Mouse (Mus musculus): Measurements from ENCODE around the gene Tnfrsf13c. TPM values are rescaled to one million over a fixed set of nuclear protein-coding genes. Genes with fewer than 3 reads are reported as not detected.
A peak's percentile ranks its signal among the peaks of the same experiment; 100 is the strongest.

The Tnfrsf13c gene
- 0.15 and 0.22 TPM in 2 replicates for polyA plus RNA-seq (2015; fragmentation: Nextera tagmentation; extraction: Ambion mirVana)

DNA sequence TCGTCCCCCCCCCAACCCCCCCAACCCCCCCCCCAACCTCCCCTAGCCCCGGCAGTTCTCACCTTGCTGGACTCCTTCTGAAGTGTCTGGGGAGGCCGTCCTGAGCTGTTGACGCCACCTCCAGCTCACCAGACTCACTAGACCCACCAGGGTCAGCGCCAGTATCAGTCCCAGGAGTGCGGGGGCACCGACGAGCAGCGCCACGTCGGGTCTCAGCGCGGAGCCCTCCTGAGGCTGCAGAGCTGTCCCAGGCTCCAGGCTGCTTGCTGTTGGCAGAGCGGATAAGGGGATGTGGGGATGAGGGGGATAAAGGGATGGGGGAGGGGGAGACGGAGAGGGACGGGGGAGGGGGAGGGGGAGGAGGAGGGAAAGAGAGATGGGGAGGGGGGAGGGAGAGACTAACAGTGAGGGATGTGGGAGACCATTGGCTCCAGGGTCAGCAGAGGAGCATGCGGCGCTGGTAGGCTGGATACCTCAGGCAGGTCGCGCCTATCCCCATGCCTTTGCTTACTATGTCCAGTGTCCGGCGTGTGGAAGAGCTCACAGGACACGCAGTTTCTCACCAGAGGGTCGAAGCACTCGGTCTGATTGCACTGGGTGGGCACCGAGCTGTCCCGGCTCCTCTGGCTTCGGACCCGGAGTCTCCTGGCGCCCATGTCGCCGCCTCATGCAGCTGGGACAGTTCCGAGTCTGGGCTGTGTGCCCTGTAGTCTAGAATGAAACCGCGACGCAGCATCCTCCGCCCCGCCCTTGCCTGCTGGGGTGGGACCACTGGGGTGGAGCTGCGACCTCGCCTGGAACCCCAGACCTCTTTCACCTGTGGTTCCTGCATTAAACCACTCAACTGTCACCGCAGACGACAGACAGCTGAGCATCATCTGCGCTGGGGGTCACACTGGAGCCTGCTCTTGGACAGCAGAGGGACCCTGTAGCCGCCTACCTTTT lies at the start of gene Tnfrsf13c:
Gene Tnfrsf13c (minus strand): TSS at position 713 of the 945 bp plus-strand sequence.
- H3K27me3 ChIP-seq, result peaks cover 23% of the 10 kb centered on the region
- 3% methylated on average over 44 of the region's 44 CpGs for WGBS
- H3K4me2 ChIP-seq, result peak within 1 kb of the TSS; percentile 70
- H3K4me1 ChIP-seq, result peaks cover 28% of the 10 kb centered on the region
- H3K9me3 ChIP-seq (replicated peaks), result no peaks in the 10 kb centered on the region
- ATAC-seq, result peak; percentile 51; the same call in 1 of the 2 replicates
- H3K36me3 ChIP-seq (ENCODE audit: poor library complexity, severe bottlenecking), result no peaks in the 10 kb centered on the region
- H3K27ac ChIP-seq, result no peak within 1 kb of the TSS
- H3K9ac ChIP-seq, result peak within 1 kb of the TSS; percentile 62
- H3K4me3 ChIP-seq, result peak within 1 kb of the TSS; percentile 37

DNA sequence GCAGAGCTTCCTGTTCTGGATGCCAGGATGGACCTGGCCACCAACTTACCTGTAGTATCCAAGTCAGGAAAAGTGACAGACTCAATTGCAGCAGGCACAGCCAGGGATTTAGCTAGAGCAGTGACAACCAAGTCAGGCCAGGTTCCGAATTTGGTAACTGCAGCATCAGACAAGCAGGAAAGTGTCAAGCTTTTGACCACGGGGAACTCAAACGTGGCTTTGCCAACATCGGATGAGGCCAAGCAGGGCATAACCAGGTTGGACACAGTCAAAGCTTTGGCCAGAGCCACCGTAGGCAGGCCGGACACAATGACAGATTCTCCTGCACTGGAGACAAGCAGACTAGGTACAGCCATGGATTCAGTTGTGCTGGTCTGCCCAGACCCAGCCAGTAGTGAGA lies 48.1 kb upstream of the Tnfrsf13c start:
- Histone ChIP-seq H3K4me1 (peaks cover 52% of the 10 kb centered on the region), H3K9ac (no peak overlapping the region)
- 88% methylated on average over 6 of the region's 6 CpGs for WGBS

DNA sequence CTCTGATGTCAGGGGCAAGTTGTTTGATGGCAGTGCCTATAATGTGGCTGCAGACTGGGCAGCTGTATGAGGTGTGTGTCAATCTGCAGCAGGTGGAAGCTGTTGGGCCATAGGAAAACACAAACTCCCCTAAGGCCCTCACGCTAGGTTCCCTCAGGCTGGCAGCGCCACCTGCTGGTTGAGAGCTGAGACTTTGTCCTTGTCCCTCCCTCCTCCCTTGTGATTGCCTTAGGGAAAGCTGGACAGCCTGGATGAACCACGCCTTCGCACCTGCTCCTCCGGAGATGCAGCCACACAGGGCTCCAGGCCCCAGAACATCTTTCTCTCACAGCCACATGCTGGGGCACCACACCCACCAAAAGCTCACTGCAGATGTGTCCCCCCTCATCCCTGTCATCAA lies 47.0 kb upstream of the Tnfrsf13c start:
- ATAC-seq, result peak; percentile 9; the same call in 1 of the 2 replicates
- Histone ChIP-seq H3K4me1 (peaks cover 41% of the 10 kb centered on the region), H3K4me2 (no peak overlapping the region), H3K9me3 (replicated peaks) (no peaks in the 10 kb centered on the region), H3K27me3 (peaks cover 18% of the 10 kb centered on the region; the same call in 1 of the 2 replicates), H3K36me3 (ENCODE audit: poor library complexity, severe bottlenecking) (no peaks in the 10 kb centered on the region), H3K27ac (no peak overlapping the region), H3K9ac (peak overlapping the region; percentile 37; the same call in 1 of the 2 replicates), H3K4me3 (no peak overlapping the region)
- WGBS, result 4% methylated on average over 5 of the region's 5 CpGs

More for the DNA sequence above, 48.1 kb upstream of the Tnfrsf13c start:
- Histone ChIP-seq H3K27ac (no peak overlapping the region), H3K9me3 (replicated peaks) (no peaks in the 10 kb centered on the region), H3K4me2 (no peak overlapping the region), H3K36me3 (ENCODE audit: poor library complexity, severe bottlenecking) (no peaks in the 10 kb centered on the region), H3K27me3 (peaks cover 18% of the 10 kb centered on the region; the same call in 1 of the 2 replicates), H3K4me3 (no peak overlapping the region)
- ATAC-seq, result no peak

DNA sequence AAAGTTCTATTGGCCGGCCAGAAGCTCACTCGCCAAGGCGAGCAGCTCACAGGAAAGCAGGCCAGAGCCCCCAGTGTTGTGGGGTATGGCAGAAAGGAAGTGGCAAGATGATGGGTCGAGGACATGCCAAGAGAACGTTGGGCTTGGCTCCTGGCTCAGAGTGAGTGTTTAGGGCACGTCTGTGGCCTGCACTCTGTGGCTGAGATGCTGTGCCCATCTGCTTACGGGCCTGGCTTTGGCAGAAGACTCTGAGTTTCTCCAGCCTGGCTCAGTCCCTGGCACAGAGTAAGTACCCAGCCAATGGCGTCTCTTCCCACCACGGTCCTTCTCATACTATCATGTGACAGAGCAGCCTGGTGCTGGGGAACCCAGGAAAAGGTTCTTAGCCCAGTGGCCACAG lies 44.6 kb upstream of the Tnfrsf13c start:
- Histone ChIP-seq H3K9me3 (replicated peaks) (no peaks in the 10 kb centered on the region), H3K4me3 (no peak overlapping the region), H3K27ac (peak overlapping the region; percentile 41), H3K9ac (peak overlapping the region; percentile 21; the same call in 1 of the 2 replicates), H3K27me3 (peaks cover 15% of the 10 kb centered on the region; the same call in 1 of the 2 replicates), H3K4me1 (peaks cover 29% of the 10 kb centered on the region), H3K4me2 (no peak overlapping the region), H3K36me3 (ENCODE audit: poor library complexity, severe bottlenecking) (no peaks in the 10 kb centered on the region)
- 82% methylated on average over 9 of the region's 9 CpGs for WGBS
- no peak for ATAC-seq

DNA sequence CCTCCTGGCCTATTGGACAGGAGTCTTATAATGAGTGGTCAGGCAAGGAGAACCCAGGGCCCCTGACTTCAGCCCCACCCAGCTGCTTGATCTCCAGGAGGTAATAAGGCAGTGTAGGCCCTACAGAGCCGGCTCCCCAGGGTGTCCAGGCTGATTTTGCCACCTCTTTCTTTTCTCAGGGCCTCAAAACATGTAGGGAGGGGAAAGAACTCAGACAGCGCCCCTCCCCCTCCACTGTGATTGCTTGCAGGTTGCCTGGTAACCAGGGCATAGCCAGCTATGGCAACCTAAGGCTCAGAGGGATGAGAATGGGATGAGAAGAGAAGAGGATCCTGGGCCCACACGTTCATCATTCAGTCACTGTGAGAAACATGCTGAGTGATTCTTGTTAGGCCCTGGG lies 44.0 kb upstream of the Tnfrsf13c start:
- Histone ChIP-seq H3K4me3 (no peak overlapping the region), H3K9ac (no peak overlapping the region), H3K4me2 (no peak overlapping the region), H3K27ac (peak overlapping the region; percentile 41), H3K4me1 (peaks cover 29% of the 10 kb centered on the region), H3K9me3 (replicated peaks) (no peaks in the 10 kb centered on the region), H3K36me3 (ENCODE audit: poor library complexity, severe bottlenecking) (no peaks in the 10 kb centered on the region), H3K27me3 (peaks cover 10% of the 10 kb centered on the region; the same call in 1 of the 2 replicates)
- 24% methylated on average over 3 of the region's 3 CpGs for WGBS
- ATAC-seq, result no peak

DNA sequence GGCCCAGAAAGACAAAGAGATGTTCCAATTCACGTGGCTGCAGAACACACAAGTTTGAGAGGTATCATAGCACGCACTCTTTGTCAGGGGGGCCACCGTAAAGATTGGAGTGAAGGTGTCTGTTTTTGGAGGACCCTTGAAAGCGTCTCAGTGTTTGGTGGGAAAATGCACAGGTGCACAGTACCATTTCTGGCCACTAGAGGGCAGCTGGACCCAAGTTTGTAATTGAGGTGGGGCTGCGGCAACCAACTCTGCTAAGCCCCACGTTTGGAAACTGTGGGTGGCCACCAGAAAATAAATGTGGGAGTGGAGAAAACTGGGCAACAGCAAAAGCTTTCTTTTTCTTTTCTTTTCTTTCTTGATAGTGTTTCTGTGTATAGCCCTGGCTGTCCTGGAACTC lies 42.2 kb upstream of the Tnfrsf13c start:
- Histone ChIP-seq H3K27ac (no peak overlapping the region), H3K4me2 (no peak overlapping the region), H3K4me1 (peaks cover 25% of the 10 kb centered on the region), H3K36me3 (ENCODE audit: poor library complexity, severe bottlenecking) (no peaks in the 10 kb centered on the region), H3K4me3 (no peak overlapping the region), H3K9me3 (replicated peaks) (no peaks in the 10 kb centered on the region), H3K27me3 (no peaks in the 10 kb centered on the region), H3K9ac (no peak overlapping the region)
- ATAC-seq, result peak; percentile 39; the same call in 1 of the 2 replicates
- 9% methylated on average over 6 of the region's 6 CpGs for WGBS

DNA sequence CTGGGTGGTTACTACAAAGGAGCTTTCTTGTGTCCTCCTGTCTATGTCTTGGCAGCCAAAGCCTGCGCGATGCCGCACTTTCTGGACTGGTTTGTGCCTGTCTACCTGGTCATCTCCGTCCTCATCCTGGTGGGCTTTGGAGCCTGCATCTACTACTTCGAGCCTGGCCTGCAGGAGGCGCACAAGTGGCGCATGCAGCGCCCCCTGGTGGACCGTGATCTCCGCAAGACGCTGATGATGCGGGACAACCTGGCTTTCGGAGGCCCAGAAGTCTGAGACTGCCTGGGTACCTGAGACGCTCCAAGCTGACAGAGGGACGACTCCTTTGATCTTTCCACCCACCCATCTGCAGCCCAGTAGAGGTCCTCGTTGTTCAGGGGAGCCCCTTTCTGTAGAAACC lies 35.3 kb upstream of the Tnfrsf13c start:
- no peak for ATAC-seq
- peaks cover 35% of the 10 kb centered on the region for H3K4me1 ChIP-seq
- H3K9ac ChIP-seq, result no peak overlapping the region
- no peaks in the 10 kb centered on the region for H3K27me3 ChIP-seq
- 10% methylated on average over 16 of the region's 16 CpGs for WGBS
- no peak overlapping the region for H3K4me2 ChIP-seq
- H3K9me3 ChIP-seq (replicated peaks), result no peaks in the 10 kb centered on the region
- H3K4me3 ChIP-seq, result no peak overlapping the region
- no peaks in the 10 kb centered on the region for H3K36me3 ChIP-seq (ENCODE audit: poor library complexity, severe bottlenecking)
- H3K27ac ChIP-seq, result no peak overlapping the region

DNA sequence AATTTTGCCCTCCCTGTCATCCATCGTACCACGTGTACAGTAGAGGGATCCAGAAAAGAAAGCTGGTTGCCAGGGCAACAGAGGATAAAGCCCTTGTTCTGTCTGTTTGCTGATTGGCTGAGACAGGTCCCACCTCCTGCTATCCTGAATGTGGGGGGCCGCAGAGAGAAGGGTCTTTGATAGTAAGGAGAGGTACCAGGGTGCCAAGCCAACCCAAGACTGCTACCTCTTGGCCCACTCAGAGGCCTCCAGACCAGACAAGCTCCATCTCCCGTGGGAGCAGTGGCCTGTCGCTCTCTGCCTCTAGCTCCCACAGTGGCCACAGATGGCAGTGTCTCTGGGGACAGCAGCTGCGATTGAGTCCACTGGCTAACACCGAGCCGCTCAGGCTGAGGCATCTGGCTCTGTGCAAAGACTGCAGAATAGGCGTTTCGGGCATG lies 31.8 kb upstream of the Tnfrsf13c start:
- no peaks in the 10 kb centered on the region for H3K36me3 ChIP-seq (ENCODE audit: poor library complexity, severe bottlenecking)
- no peaks in the 10 kb centered on the region for H3K27me3 ChIP-seq
- peak overlapping the region; percentile 71 for H3K9ac ChIP-seq
- peak overlapping the region; percentile 84 for H3K27ac ChIP-seq
- H3K4me1 ChIP-seq, result peaks cover 35% of the 10 kb centered on the region
- peak; percentile 95 for ATAC-seq
- 0 out of 2 replicates have a peak, but pooled peaks cover 3% of the 10 kb centered on the region for H3K9me3 ChIP-seq (replicated peaks)
- peak overlapping the region; percentile 74 for H3K4me2 ChIP-seq
- peak overlapping the region; percentile 53 for H3K4me3 ChIP-seq
- WGBS, result 4% methylated on average over 10 of the region's 10 CpGs

DNA sequence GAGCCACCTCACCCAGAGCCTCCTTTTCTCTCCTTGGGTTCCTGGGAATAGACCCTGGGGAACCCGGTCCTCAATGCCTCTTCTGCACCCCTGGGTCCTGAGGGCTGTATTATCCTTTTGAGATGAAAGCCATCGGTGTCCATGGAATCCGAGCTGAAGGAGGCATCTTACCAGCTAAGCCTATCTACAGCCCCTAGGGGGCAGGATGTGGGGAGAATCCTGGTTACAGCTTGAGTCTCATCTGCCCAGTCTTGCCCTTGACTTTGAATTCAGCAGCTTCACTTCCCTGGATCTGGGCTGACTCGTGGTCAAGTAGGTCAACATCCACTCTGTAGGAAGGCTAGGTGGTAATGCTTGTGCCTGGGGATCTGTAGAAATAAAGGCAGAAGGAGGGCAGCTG lies 31.1 kb upstream of the Tnfrsf13c start:
- WGBS, result 43% methylated on average over 4 of the region's 4 CpGs
- Histone ChIP-seq H3K9ac (0 out of 2 replicates have a peak overlapping the region, but pooled peaks have one; percentile 71), H3K4me3 (peak overlapping the region; percentile 53)

DNA sequence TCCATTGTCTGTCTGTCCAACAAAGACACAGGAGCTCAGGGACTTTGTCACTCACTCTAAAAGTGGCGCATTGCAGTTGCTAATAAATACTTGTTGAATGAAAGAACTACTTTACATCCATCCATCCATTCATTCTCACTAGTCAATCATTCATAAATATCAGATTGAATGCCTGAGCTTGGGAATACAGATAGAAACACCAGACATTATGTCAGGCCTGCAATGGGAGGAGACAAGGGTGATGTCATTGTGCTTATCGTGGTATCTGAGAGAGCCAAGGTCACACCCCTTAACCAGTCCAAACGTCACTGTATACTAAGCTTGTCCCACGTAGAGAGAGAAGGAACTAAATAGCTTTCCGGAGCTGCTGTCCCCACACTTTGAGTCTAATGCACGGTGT lies 27.9 kb upstream of the Tnfrsf13c start, which contains the start of gene 1500009C09Rik:
Gene 1500009C09Rik (plus strand): TSS at position 301 of the 400 bp plus-strand sequence.
- 0 out of 2 replicates have a peak, but pooled peaks cover 3% of the 10 kb centered on the region for H3K9me3 ChIP-seq (replicated peaks)
- H3K4me1 ChIP-seq, result peaks cover 25% of the 10 kb centered on the region
- no peak within 1 kb of the TSS for H3K9ac ChIP-seq
- H3K4me2 ChIP-seq, result no peak within 1 kb of the TSS
- H3K27me3 ChIP-seq, result no peaks in the 10 kb centered on the region
- no peak within 1 kb of the TSS for H3K27ac ChIP-seq
- ATAC-seq, result no peak
- no peak within 1 kb of the TSS for H3K4me3 ChIP-seq
- WGBS, result 89% methylated on average over 6 of the region's 6 CpGs
- no peaks in the 10 kb centered on the region for H3K36me3 ChIP-seq (ENCODE audit: poor library complexity, severe bottlenecking)

More for the DNA sequence above, 31.1 kb upstream of the Tnfrsf13c start:
- no peak for ATAC-seq
- Histone ChIP-seq H3K9me3 (replicated peaks) (0 out of 2 replicates have a peak, but pooled peaks cover 3% of the 10 kb centered on the region), H3K36me3 (ENCODE audit: poor library complexity, severe bottlenecking) (no peaks in the 10 kb centered on the region), H3K27me3 (no peaks in the 10 kb centered on the region), H3K27ac (peak overlapping the region; percentile 84), H3K4me2 (peak overlapping the region; percentile 74), H3K4me1 (peaks cover 35% of the 10 kb centered on the region)

DNA sequence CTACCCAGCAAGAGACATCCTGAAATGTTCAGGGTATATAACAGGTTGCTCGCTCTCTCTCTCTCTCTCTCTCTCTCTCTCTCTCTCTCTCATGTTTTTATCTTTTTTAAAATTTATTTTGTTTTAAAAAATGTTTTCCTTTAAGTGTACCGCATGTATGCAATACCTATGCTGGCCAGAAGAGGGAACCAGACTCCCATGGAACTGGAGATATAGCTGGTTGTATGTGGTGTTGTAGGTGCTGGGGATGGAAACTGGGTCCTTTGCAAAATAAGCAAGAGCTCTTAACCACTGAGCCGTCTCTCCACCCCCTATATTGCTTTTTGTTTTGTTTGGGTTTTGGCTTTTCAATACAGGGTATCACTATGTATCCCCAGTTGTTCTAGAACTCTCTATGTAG lies 27.4 kb upstream of the Tnfrsf13c start:
- no peak overlapping the region for H3K27ac ChIP-seq
- H3K4me1 ChIP-seq, result peaks cover 20% of the 10 kb centered on the region
- no peak for ATAC-seq
- 0 out of 2 replicates have a peak, but pooled peaks cover 3% of the 10 kb centered on the region for H3K9me3 ChIP-seq (replicated peaks)
- H3K4me3 ChIP-seq, result no peak overlapping the region
- no peak overlapping the region for H3K9ac ChIP-seq
- WGBS, result 87% methylated on average over 3 of the region's 3 CpGs
- H3K36me3 ChIP-seq (ENCODE audit: poor library complexity, severe bottlenecking), result no peaks in the 10 kb centered on the region
- H3K4me2 ChIP-seq, result no peak overlapping the region
- no peaks in the 10 kb centered on the region for H3K27me3 ChIP-seq

All from forebrain, embryonic 13.5 days (tissue).